Mouse (Mus musculus) right cerebral cortex, postnatal 36 days (tissue): ENCODE data around the gene Pdzd3.

ENCODE experiments used
- DNase-seq, 2 experiments: peaks; one replicate each; pipeline ENCODE4 v3.0.0; 2022; ENCODE audit warnings: low spot score in 2 of 2, mixed read lengths in 1 of 2

The Pdzd3 gene

GRCm38 (mm10) chr9:44250445-44250844 lies 826 bp downstream of the Pdzd3 start:
- no peak for DNase-seq

- DNase-seq, result peak in 1 of 2 experiments; percentile 39
These were observed 1.8 kb downstream of the Pdzd3 start for GRCm38 (mm10) chr9:44249181-44250146.

- DNase-seq, result no peak
These were observed 3.4 kb downstream of the Pdzd3 start for GRCm38 (mm10) chr9:44247907-44248306.

- no peak for DNase-seq
These were observed 7.7 kb downstream of the Pdzd3 start for GRCm38 (mm10) chr9:44243621-44244020.

- DNase-seq, result no peak
These were observed 9.9 kb downstream of the Pdzd3 start for GRCm38 (mm10) chr9:44241418-44241817.

- DNase-seq, result no peak
These were observed 10.4 kb downstream of the Pdzd3 start for GRCm38 (mm10) chr9:44240911-44241310.

GRCm38 (mm10) chr9:44240399-44240798 lies 10.9 kb downstream of the Pdzd3 start, which contains the start of gene Ccdc153:
Gene Ccdc153 (plus strand): TSS chr9:44240676.
- no peak for DNase-seq

- DNase-seq, result no peak
These were observed 11.8 kb downstream of the Pdzd3 start for GRCm38 (mm10) chr9:44239447-44239846.

- DNase-seq, result no peak
These were observed 12.6 kb downstream of the Pdzd3 start for GRCm38 (mm10) chr9:44238501-44239190.

GRCm38 (mm10) chr9:44237128-44237527 lies 14.1 kb downstream of the Pdzd3 start:
- no peak for DNase-seq

- no peak for DNase-seq
These were observed 14.7 kb downstream of the Pdzd3 start for GRCm38 (mm10) chr9:44236601-44237000.

GRCm38 (mm10) chr9:44234479-44235427 lies 16.5 kb downstream of the Pdzd3 start:
- DNase-seq, result no peak

GRCm38 (mm10) chr9:44233802-44234478 lies 17.3 kb downstream of the Pdzd3 start, which contains the start of gene Cbl:
Gene Cbl (minus strand): TSS chr9:44234049.
- DNase-seq, result peak; percentile 97 to 98

- peak in 1 of 2 experiments; percentile 60 for DNase-seq
These were observed 18.1 kb downstream of the Pdzd3 start for GRCm38 (mm10) chr9:44233021-44233801.

GRCm38 (mm10) chr9:44231609-44232008 lies 19.7 kb downstream of the Pdzd3 start:
- DNase-seq, result no peak

GRCm38 (mm10) chr9:44225993-44226392 lies 25.3 kb downstream of the Pdzd3 start:
- no peak for DNase-seq

GRCm38 (mm10) chr9:44213538-44213937 lies 37.7 kb downstream of the Pdzd3 start:
- no peak for DNase-seq

- DNase-seq, result no peak
These were observed 38.9 kb downstream of the Pdzd3 start for GRCm38 (mm10) chr9:44212406-44212805.

GRCm38 (mm10) chr9:44209416-44209815 lies 41.9 kb downstream of the Pdzd3 start:
- no peak for DNase-seq

- no peak for DNase-seq
These were observed 43.4 kb downstream of the Pdzd3 start for GRCm38 (mm10) chr9:44207840-44208239.
